Mouse (Mus musculus): Measurements from ENCODE around the gene Ubr4.

DNA sequence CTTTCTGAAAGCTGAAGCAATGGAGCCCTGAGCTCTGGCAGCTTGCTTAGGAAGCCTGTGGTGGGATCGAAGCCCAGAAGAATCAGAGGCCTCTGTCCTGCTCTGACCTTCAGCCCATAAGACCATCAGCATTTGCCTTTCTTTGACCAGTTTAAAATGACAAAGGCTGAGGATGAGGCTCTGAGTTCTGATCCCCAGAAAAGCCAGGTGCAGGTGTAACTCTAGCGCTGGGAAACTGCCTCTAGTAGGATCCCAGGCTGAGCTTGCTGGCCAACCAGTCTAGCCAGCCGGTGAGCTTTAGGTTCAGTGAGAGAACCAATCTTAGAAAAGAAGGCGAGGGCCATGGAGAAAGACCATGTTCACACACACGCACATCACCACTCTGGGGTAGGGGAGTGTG, 135.9 kb downstream of the Ubr4 start:
- TF ChIP-seq HCFC1 (IDR thresholded peaks at IDR 0.05; ENCODE audit: borderline replicate concordance, insufficient read depth, low read length) (no peak), ZNF384 (IDR thresholded peaks at IDR 0.05; ENCODE audit: low read depth, low read length) (no peak), CHD2 (IDR thresholded peaks at IDR 0.05; ENCODE audit: low read depth, low read length) (no peak), ZC3H11A (IDR thresholded peaks at IDR 0.05; ENCODE audit: borderline replicate concordance, low read depth, low read length) (no peak)

Data from ES-E14 (cell line).